Mouse (Mus musculus) heart, postnatal 4 days (tissue): ENCODE measurements at regions not wholly inside any gene's neighbourhood (a gene's known extent, or its start where the extent isn't known, plus 50 kb on each side); places are given as distances from the start of the nearest gene placed in this dataset.

Experiments
- DNase-seq: peaks from one replicate; pipeline ENCODE4 v3.0.0; 2021

DNA sequence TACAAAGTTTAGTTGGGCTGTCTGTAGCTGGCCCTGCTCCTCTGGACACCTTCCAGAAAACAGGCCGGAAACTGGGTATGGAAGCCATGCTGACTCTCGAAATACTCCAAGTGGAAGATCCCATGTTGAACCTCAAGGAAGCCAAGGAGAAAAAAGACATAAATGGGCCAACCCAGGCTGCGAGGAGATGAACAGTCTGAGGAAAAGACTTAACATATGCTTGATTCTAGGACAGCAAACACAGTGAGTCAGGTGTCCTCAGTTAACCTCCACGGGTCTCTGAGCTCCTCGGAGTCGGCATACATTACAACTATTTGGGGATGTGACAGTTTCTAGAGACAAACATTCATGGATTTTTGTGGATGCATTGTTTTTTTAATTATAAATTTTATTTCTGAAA is 60.0 kb upstream of the Msi2 start:
- DNase-seq = no peak

DNA sequence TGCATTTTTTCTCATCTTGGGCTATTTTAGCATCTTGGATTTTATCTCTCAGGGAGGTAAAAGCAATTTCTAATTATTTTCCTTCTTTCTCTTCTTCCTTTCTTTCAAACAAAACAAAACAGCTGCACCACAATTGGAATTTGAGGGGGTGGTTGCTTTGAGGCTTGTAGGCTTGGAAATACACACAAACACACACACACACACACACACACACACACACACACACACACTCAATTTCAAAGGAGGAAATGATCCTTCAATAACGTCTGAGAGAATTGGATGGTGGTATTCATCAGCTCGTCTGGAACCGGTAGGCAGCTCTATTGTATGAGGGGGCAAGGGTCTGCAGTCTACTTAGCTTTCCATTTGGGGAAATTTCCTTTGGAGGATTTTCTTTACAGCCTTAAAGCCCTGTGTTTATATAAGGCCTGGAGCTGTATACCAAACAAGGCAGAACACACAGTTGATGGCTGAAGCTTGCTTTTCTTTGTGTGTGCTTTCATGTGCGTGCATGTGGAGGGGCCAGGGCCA is 56.2 kb upstream of the Msi2 start:
- no peak for DNase-seq

DNA sequence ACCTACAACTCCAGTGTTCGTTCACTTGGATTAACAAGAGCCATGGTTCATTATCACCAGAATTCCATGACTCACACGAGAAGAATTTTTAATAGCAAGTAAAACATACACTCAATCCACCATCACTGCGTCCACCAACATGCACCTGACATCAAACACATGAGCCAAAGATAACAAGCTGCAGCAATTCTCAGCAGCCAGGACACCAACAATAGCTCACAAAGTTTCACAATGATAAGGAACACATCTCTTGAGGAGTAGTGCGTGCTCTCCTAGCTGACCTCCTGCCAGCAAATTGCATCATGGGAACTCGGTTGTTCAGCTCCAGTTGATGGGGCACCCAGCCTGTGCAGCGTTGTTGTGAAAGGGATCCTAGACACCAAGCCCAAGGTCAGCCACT is 55.6 kb upstream of the Msi2 start:
- DNase-seq = peak; percentile 38

DNA sequence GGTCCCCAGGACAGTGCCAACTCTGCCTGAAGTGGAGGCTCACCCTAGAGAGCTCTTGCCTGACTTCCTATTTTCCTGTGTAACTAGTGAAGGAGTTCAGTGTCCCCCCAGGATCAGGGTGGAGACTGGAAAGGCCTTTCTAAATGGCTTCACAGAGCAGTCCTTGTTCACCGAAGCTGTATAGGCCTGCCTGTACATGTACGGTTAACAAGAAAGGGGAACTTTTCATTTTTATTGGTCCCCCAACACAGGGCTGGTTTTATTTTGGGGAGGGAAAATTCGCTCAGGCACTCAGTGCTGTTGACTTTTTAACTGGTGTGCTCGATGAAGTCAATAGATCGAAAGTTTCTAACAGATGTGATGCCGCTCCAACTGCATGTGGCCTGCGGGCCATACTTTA is 52.1 kb upstream of the Msi2 start:
- DNase-seq = no peak
